Mouse (Mus musculus): Measurements from ENCODE around the gene Rnase11.

GRCm38 (mm10) chr14:51094096-51094875, 44.3 kb upstream of the Rnase11 start:
- TF ChIP-seq CTCF (IDR thresholded peaks at IDR 0.05; ENCODE audit: borderline replicate concordance, insufficient read depth, low read depth, low read length) (no peak), POLR2A (IDR thresholded peaks at IDR 0.05; ENCODE audit: borderline replicate concordance, insufficient read depth, low read length) (no peak)

Measured in cerebellum, adult 2 months (tissue).